In the genomic region with DNA sequence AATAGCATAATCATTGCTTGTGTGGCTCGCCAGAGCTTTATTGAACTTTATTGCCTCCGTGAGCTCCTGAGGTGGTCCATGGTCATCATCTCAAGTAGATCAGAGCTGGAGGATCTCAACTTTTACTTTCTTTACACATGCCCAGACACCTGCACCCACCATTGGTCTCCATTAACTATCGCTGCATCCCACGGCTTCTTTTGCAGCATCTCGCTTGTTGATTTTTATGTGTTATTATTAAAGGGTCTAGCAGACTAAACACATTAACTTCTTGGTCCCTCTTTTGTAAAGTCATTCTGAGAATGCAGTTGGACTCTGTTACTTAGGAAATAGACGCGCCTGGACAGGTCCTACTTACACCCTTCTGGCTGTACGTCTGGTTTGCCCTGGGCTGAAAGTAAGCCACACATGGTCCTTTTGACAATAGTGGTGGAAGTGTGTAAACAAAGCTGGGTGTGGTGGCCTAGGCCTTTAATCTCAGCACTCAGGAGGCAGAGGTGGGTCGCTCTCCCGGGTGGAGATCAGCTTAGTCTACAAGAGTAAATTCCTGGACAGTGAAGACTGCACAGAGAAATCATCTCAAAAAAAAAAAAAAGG, we compare ENCODE assay signal across 8 mouse cellular contexts. TPM values are rescaled to one million over a fixed set of nuclear protein-coding genes. Genes with fewer than 3 reads are reported as not detected.
DNase-seq lines count a peak whose midpoint lies in the region; ATAC-seq and TF ChIP-seq lines count a peak whose summit lies in the region.

No protein-coding gene starts in this region.

- no peak for TF ChIP-seq CTCF in kidney, postnatal 0 days (IDR thresholded peaks at IDR 0.05; ENCODE audit: low read depth)
- no peak for TF ChIP-seq CTCF in midbrain, postnatal 0 days (IDR thresholded peaks at IDR 0.05)

- H3K4me2 ChIP-seq in kidney, postnatal 0 days (ENCODE audit: low read length) = peak overlapping the region; percentile 48
- no peak overlapping the region; the same call in 1 of the 2 replicates for H3K4me2 ChIP-seq in embryonic facial prominence, embryonic 11.5 days (ENCODE audit: low read depth, low read length)
- peak overlapping the region; percentile 50 for H3K4me2 ChIP-seq in hindbrain, embryonic 14.5 days (replicated peaks)
- peak overlapping the region; percentile 43 for H3K4me2 ChIP-seq in midbrain, postnatal 0 days (ENCODE audit: low read depth, low read length, poor library complexity, severe bottlenecking)

- H3K9ac ChIP-seq in kidney, postnatal 0 days (ENCODE audit: low read depth, low read length) = no peak overlapping the region
- no peak overlapping the region for H3K9ac ChIP-seq in embryonic facial prominence, embryonic 11.5 days (replicated peaks; ENCODE audit: low read length)
- peak overlapping the region; percentile 30 for H3K9ac ChIP-seq in hindbrain, embryonic 14.5 days
- H3K9ac ChIP-seq in midbrain, postnatal 0 days (replicated peaks; ENCODE audit: low read length, poor library complexity, severe bottlenecking) = no peak overlapping the region

- DNase-seq in kidney, postnatal 0 days (ENCODE audit: low spot score) = no peak
- no peak for DNase-seq in kidney, postnatal 25 days
- DNase-seq in embryonic facial prominence, embryonic 11.5 days (ENCODE audit: low spot score) = no peak
- DNase-seq in hindbrain, embryonic 14.5 days (ENCODE audit: low spot score) = no peak
- DNase-seq in midbrain, postnatal 0 days (ENCODE audit: low spot score) = no peak
- no peak for DNase-seq in retina, postnatal 1 day
- DNase-seq in left cerebral cortex, adult 18-20 months (ENCODE audit: low spot score in 2 of 2) = no peak
- no peak for DNase-seq in layer of hippocampus, postnatal 10 days (ENCODE audit: low spot score in 2 of 2)

- peak overlapping the region; percentile 89 for H3K27ac ChIP-seq in kidney, postnatal 0 days
- no peak overlapping the region; the same call in 1 of the 2 replicates for H3K27ac ChIP-seq in embryonic facial prominence, embryonic 11.5 days (replicated peaks; ENCODE audit: low read depth, low read length)
- H3K27ac ChIP-seq in hindbrain, embryonic 14.5 days = peak overlapping the region; percentile 90
- H3K27ac ChIP-seq in midbrain, postnatal 0 days (ENCODE audit: low read depth, low read length) = peak overlapping the region; percentile 95

- 87% methylated on average over 10 of the region's 10 CpGs for WGBS in kidney, postnatal 0 days
- WGBS in embryonic facial prominence, embryonic 11.5 days = 93% methylated on average over 10 of the region's 10 CpGs
- 93% methylated on average over 10 of the region's 10 CpGs for WGBS in hindbrain, embryonic 14.5 days
- 92% methylated on average over 10 of the region's 10 CpGs for WGBS in midbrain, postnatal 0 days

- H3K27me3 ChIP-seq in kidney, postnatal 0 days (ENCODE audit: insufficient read depth, low read length) = no peaks in the 10 kb centered on the region
- no peaks in the 10 kb centered on the region for H3K27me3 ChIP-seq in embryonic facial prominence, embryonic 11.5 days (ENCODE audit: control insufficient read depth, insufficient read depth, low read length)
- H3K27me3 ChIP-seq in hindbrain, embryonic 14.5 days (ENCODE audit: control insufficient read depth, insufficient read depth, low read length) = no peaks in the 10 kb centered on the region
- H3K27me3 ChIP-seq in midbrain, postnatal 0 days (ENCODE audit: insufficient read depth, low read length) = no peaks in the 10 kb centered on the region

- H3K36me3 ChIP-seq in kidney, postnatal 0 days (ENCODE audit: insufficient read depth, low read length) = no peaks in the 10 kb centered on the region
- no peaks in the 10 kb centered on the region for H3K36me3 ChIP-seq in embryonic facial prominence, embryonic 11.5 days (replicated peaks; ENCODE audit: control insufficient read depth, insufficient read depth, low read depth, low read length)
- no peaks in the 10 kb centered on the region for H3K36me3 ChIP-seq in hindbrain, embryonic 14.5 days (replicated peaks; ENCODE audit: control insufficient read depth, insufficient read depth)
- H3K36me3 ChIP-seq in midbrain, postnatal 0 days (ENCODE audit: insufficient read depth, low read length) = peaks cover 2% of the 10 kb centered on the region; the same call in 1 of the 2 replicates

- no peaks in the 10 kb centered on the region for H3K4me1 ChIP-seq in kidney, postnatal 0 days (replicated peaks; ENCODE audit: insufficient read depth, low read length)
- H3K4me1 ChIP-seq in embryonic facial prominence, embryonic 11.5 days (ENCODE audit: control insufficient read depth, insufficient read depth, low read length) = no peaks in the 10 kb centered on the region
- peaks cover 9% of the 10 kb centered on the region; the same call in 1 of the 2 replicates for H3K4me1 ChIP-seq in hindbrain, embryonic 14.5 days (replicated peaks; ENCODE audit: control insufficient read depth, insufficient read depth, low read length)
- no peaks in the 10 kb centered on the region for H3K4me1 ChIP-seq in midbrain, postnatal 0 days (ENCODE audit: insufficient read depth, low read length)

- H3K9me3 ChIP-seq in kidney, postnatal 0 days (replicated peaks; ENCODE audit: low read length) = no peaks in the 10 kb centered on the region
- no peaks in the 10 kb centered on the region for H3K9me3 ChIP-seq in embryonic facial prominence, embryonic 11.5 days (replicated peaks; ENCODE audit: control insufficient read depth, low read length)
- H3K9me3 ChIP-seq in hindbrain, embryonic 14.5 days (ENCODE audit: control insufficient read depth, low read length) = no peaks in the 10 kb centered on the region
- no peaks in the 10 kb centered on the region for H3K9me3 ChIP-seq in midbrain, postnatal 0 days (ENCODE audit: low read length)

- peak overlapping the region; percentile 99 for H3K4me3 ChIP-seq in kidney, postnatal 0 days (replicated peaks; ENCODE audit: low read depth, low read length)
- H3K4me3 ChIP-seq in embryonic facial prominence, embryonic 11.5 days (ENCODE audit: low read depth, low read length) = peak overlapping the region; percentile 98
- H3K4me3 ChIP-seq in hindbrain, embryonic 14.5 days (replicated peaks; ENCODE audit: low read length) = peak overlapping the region; percentile 99
- peak overlapping the region; percentile 67; the same call in 1 of the 2 replicates for H3K4me3 ChIP-seq in midbrain, postnatal 0 days (ENCODE audit: low read depth, low read length)

- ATAC-seq in kidney, postnatal 0 days (replicated peaks; ENCODE audit: low FRiP score, low read depth) = no peak
- ATAC-seq in embryonic facial prominence, embryonic 11.5 days (replicated peaks; ENCODE audit: insufficient number of reproducible peaks, low FRiP score, low TSS enrichment, low read depth) = 0 out of 2 replicates have a peak, but pooled peaks have one; percentile 15
- ATAC-seq in hindbrain, embryonic 14.5 days (ENCODE audit: low FRiP score) = no peak
- ATAC-seq in midbrain, postnatal 0 days (ENCODE audit: low FRiP score) = no peak

RNA-seq across cellular contexts. Expression of gene Sbno1, which starts 0.8 kb away (rescaled TPM):
- polyA plus RNA-seq in kidney, postnatal 0 days (2015; fragmentation: Nextera tagmentation; extraction: Ambion mirVana) = 56.2 and 70.6 TPM in 2 replicates
- polyA plus RNA-seq in embryonic facial prominence, embryonic 11.5 days (2014; fragmentation: Nextera tagmentation; extraction: Ambion mirVana) = 74.5 and 75.1 TPM in 2 replicates
- polyA plus RNA-seq in hindbrain, embryonic 14.5 days (2014; fragmentation: Nextera tagmentation; extraction: Ambion mirVana) = 87.6 and 89.3 TPM in 2 replicates
- total RNA-seq in midbrain, postnatal 0 days (2014; rRNA removed) = 41.0 and 54.5 TPM in 2 replicates
- 68.9 and 80.4 TPM in 2 replicates for polyA plus RNA-seq in midbrain, postnatal 0 days (2015; fragmentation: Nextera tagmentation; extraction: Ambion mirVana)
- total RNA-seq in left cerebral cortex, adult 18-20 months (2021) = 100 to 1,000 TPM; 175 to 185 TPM
- 100 to 1,000 TPM; 125 to 128 TPM for total RNA-seq in layer of hippocampus, postnatal 10 days (2021)

RNA-seq across cellular contexts. Expression of gene Kmt5a, which starts 13.2 kb away (rescaled TPM):
- polyA plus RNA-seq in kidney, postnatal 0 days (2015; fragmentation: Nextera tagmentation; extraction: Ambion mirVana) = 32.8 and 47.5 TPM in 2 replicates
- 75.3 and 102 TPM in 2 replicates for polyA plus RNA-seq in embryonic facial prominence, embryonic 11.5 days (2014; fragmentation: Nextera tagmentation; extraction: Ambion mirVana)
- 23.1 and 23.2 TPM in 2 replicates for polyA plus RNA-seq in hindbrain, embryonic 14.5 days (2014; fragmentation: Nextera tagmentation; extraction: Ambion mirVana)
- total RNA-seq in midbrain, postnatal 0 days (2014; rRNA removed) = 27.4 and 39.0 TPM in 2 replicates
- polyA plus RNA-seq in midbrain, postnatal 0 days (2015; fragmentation: Nextera tagmentation; extraction: Ambion mirVana) = 13.3 and 15.3 TPM in 2 replicates
- total RNA-seq in left cerebral cortex, adult 18-20 months (2021) = 10 to 100 TPM; 61.5 to 64.2 TPM
- 10 to 100 TPM; 43.6 to 50.8 TPM for total RNA-seq in layer of hippocampus, postnatal 10 days (2021)

RNA-seq across cellular contexts. Expression of gene Rilpl2, which starts 51.6 kb away (rescaled TPM):
- 41.9 and 44.7 TPM in 2 replicates for polyA plus RNA-seq in kidney, postnatal 0 days (2015; fragmentation: Nextera tagmentation; extraction: Ambion mirVana)
- polyA plus RNA-seq in embryonic facial prominence, embryonic 11.5 days (2014; fragmentation: Nextera tagmentation; extraction: Ambion mirVana) = 28.0 and 28.2 TPM in 2 replicates
- polyA plus RNA-seq in hindbrain, embryonic 14.5 days (2014; fragmentation: Nextera tagmentation; extraction: Ambion mirVana) = 28.5 and 29.7 TPM in 2 replicates
- 32.3 and 38.6 TPM in 2 replicates for total RNA-seq in midbrain, postnatal 0 days (2014; rRNA removed)
- polyA plus RNA-seq in midbrain, postnatal 0 days (2015; fragmentation: Nextera tagmentation; extraction: Ambion mirVana) = 33.8 and 34.3 TPM in 2 replicates
- total RNA-seq in left cerebral cortex, adult 18-20 months (2021) = 10 to 100 TPM; 17.5 to 19.3 TPM
- 10 to 100 TPM; 22.4 to 25.2 TPM for total RNA-seq in layer of hippocampus, postnatal 10 days (2021)

RNA-seq across cellular contexts. Expression of gene Snrnp35, which starts 56.4 kb away (rescaled TPM):
- polyA plus RNA-seq in kidney, postnatal 0 days (2015; fragmentation: Nextera tagmentation; extraction: Ambion mirVana) = 17.1 and 21.3 TPM in 2 replicates
- 12.3 and 13.9 TPM in 2 replicates for polyA plus RNA-seq in embryonic facial prominence, embryonic 11.5 days (2014; fragmentation: Nextera tagmentation; extraction: Ambion mirVana)
- 8.5 and 9.0 TPM in 2 replicates for polyA plus RNA-seq in hindbrain, embryonic 14.5 days (2014; fragmentation: Nextera tagmentation; extraction: Ambion mirVana)
- total RNA-seq in midbrain, postnatal 0 days (2014; rRNA removed) = 5.2 and 10.7 TPM in 2 replicates
- 10.1 and 13.0 TPM in 2 replicates for polyA plus RNA-seq in midbrain, postnatal 0 days (2015; fragmentation: Nextera tagmentation; extraction: Ambion mirVana)
- 10 to 100 TPM; 23.0 to 27.5 TPM for total RNA-seq in left cerebral cortex, adult 18-20 months (2021)
- 10 to 100 TPM; 20.9 to 32.7 TPM for total RNA-seq in layer of hippocampus, postnatal 10 days (2021)
